Mouse (Mus musculus) liver, postnatal 0 days (tissue): ENCODE measurements around the gene Ctsh. TPM values are rescaled to one million over a fixed set of nuclear protein-coding genes. Genes with fewer than 3 reads are reported as not detected.

Experiments
- ATAC-seq: fragments of 200-750 bp; cut with Nextera tagmentation; 2 replicates; pipeline ENCODE4 v1.8.0; 2017; ENCODE audit warnings: mild to moderate bottlenecking, moderate library complexity
- DNase-seq: peaks from one replicate; pipeline ENCODE4 v3.0.0-alpha.2; 2016
- H3K27ac ChIP-seq: fragments of 300-500 bp; sonication (generic); 2 replicates; pipeline ENCODE4 v1.5.1; 2014; ENCODE audit warnings: antibody characterized with exemption, moderate library complexity, mild to moderate bottlenecking, low read depth
- H3K27me3 ChIP-seq: fragments of 300-500 bp; sonication (generic); 2 replicates; pipeline ENCODE4 v1.6.1; 2014; ENCODE audit warnings: low read length, control low read depth, mixed read lengths; ENCODE audit not compliant: insufficient read depth
- H3K36me3 ChIP-seq: fragments of 300-500 bp; sonication (generic); replicated peaks from 2 replicates; pipeline ENCODE4 v1.6.1; 2014; ENCODE audit warnings: mild to moderate bottlenecking, control low read depth, low read length, moderate library complexity, mixed read lengths; ENCODE audit not compliant: insufficient read depth
- H3K4me1 ChIP-seq: fragments of 300-500 bp; sonication (generic); 2 replicates; pipeline ENCODE4 v1.6.1; 2014; ENCODE audit warnings: antibody characterized with exemption, mild to moderate bottlenecking, control low read depth; ENCODE audit not compliant: insufficient read depth
- H3K4me2 ChIP-seq: fragments of 300-500 bp; sonication (generic); 2 replicates; pipeline ENCODE4 v1.6.1; 2014; ENCODE audit warnings: low read depth, mild to moderate bottlenecking, low read length, moderate library complexity, mixed read lengths
- H3K4me3 ChIP-seq: fragments of 300-500 bp; sonication (generic); 2 replicates; pipeline ENCODE4 v1.5.1; 2014; ENCODE audit warnings: low read depth, low read length
- H3K9ac ChIP-seq: fragments of 300-500 bp; sonication (generic); replicated peaks from 2 replicates; pipeline ENCODE4 v1.6.1; 2014; ENCODE audit warnings: mild to moderate bottlenecking, moderate library complexity
- H3K9me3 ChIP-seq: fragments of 300-500 bp; sonication (generic); 2 replicates; pipeline ENCODE4 v1.6.1; 2016; ENCODE audit warnings: mild to moderate bottlenecking, control low read depth, low read length, mixed read lengths
- CTCF ChIP-seq: sonication (generic); IDR thresholded peaks from 2 replicates; pipeline ENCODE4 v1.5.1; 2016; ENCODE audit warnings: antibody characterized with exemption, low read depth
- EP300 ChIP-seq: IDR thresholded peaks from 2 replicates; pipeline ENCODE4 v1.6.1; 2016; ENCODE audit warnings: antibody characterized with exemption, low read depth, mild to moderate bottlenecking
- WGBS: fragments of 180-500 bp; shearing (Covaris S2); extraction: QIAGEN DNeasy Blood & Tissue Kit; methylation state at CpG from one replicate; pipeline ENCODE4 v1.1.7; 2014; ENCODE audit not compliant: insufficient replicate concordance; 5-methylcytosine and 5-hydroxymethylcytosine counted together
- polyA plus RNA-seq: library from polyadenylated mRNA; unstranded; fragments of >200 nt; fragmentation: Nextera tagmentation; extraction: Ambion mirVana; gene quantifications from 2 replicates; pipeline ENCODE4 v1.2.1, GENCODE M21; 2015

The Ctsh gene
- polyA plus RNA-seq, 1 experiment from 2014 or later, result 328 TPM

GRCm38 (mm10) chr9:90082992-90083391 is 29.0 kb downstream of the Ctsh start:
- DNase-seq (no peak), ATAC-seq (no peak)
- Histone ChIP-seq H3K9me3 (no peaks in the 10 kb centered on the region), H3K36me3 (no peaks in the 10 kb centered on the region), H3K4me1 (no peaks in the 10 kb centered on the region), H3K27me3 (no peaks in the 10 kb centered on the region), H3K9ac (no peak overlapping the region), H3K4me3 (no peak overlapping the region), H3K4me2 (no peak overlapping the region), H3K27ac (no peak overlapping the region)
- TF ChIP-seq EP300 (no peak), CTCF (no peak)
- 77% methylated on average over 1 of the region's 1 CpGs for WGBS

GRCm38 (mm10) chr9:90084152-90084551 is 30.2 kb downstream of the Ctsh start:
- H3K27me3 ChIP-seq, result no peaks in the 10 kb centered on the region
- no peaks in the 10 kb centered on the region for H3K9me3 ChIP-seq
- TF ChIP-seq EP300 (no peak), CTCF (no peak)
- peaks cover 7% of the 10 kb centered on the region; the same call in 1 of the 2 replicates for H3K36me3 ChIP-seq
- ATAC-seq, result no peak
- no peak overlapping the region for H3K4me2 ChIP-seq
- no peak overlapping the region for H3K9ac ChIP-seq
- DNase-seq, result no peak
- no peaks in the 10 kb centered on the region for H3K4me1 ChIP-seq
- WGBS, result 82% methylated on average over 3 of the region's 3 CpGs
- no peak overlapping the region for H3K27ac ChIP-seq
- H3K4me3 ChIP-seq, result no peak overlapping the region

- H3K9me3 ChIP-seq, result no peaks in the 10 kb centered on the region
- no peak overlapping the region for H3K27ac ChIP-seq
- WGBS, result 69% methylated on average over 8 of the region's 8 CpGs
- no peak overlapping the region for H3K4me2 ChIP-seq
- H3K27me3 ChIP-seq, result no peaks in the 10 kb centered on the region
- TF ChIP-seq EP300 (no peak), CTCF (no peak)
- peaks cover 14% of the 10 kb centered on the region for H3K36me3 ChIP-seq
- no peak for ATAC-seq
- H3K4me3 ChIP-seq, result no peak overlapping the region
- no peaks in the 10 kb centered on the region for H3K4me1 ChIP-seq
- no peak for DNase-seq
- no peak overlapping the region for H3K9ac ChIP-seq
These were observed 31.0 kb downstream of the Ctsh start for GRCm38 (mm10) chr9:90084766-90085468.

- 75% methylated on average over 2 of the region's 2 CpGs for WGBS
- Histone ChIP-seq H3K27ac (no peak overlapping the region), H3K9me3 (no peaks in the 10 kb centered on the region), H3K4me1 (no peaks in the 10 kb centered on the region), H3K9ac (no peak overlapping the region), H3K27me3 (no peaks in the 10 kb centered on the region), H3K4me3 (no peak overlapping the region), H3K4me2 (no peak overlapping the region), H3K36me3 (peaks cover 39% of the 10 kb centered on the region)
- TF ChIP-seq EP300 (no peak), CTCF (no peak)
- DNase-seq, result no peak
- no peak; the same call in 1 of the 2 replicates for ATAC-seq
These were observed 34.0 kb downstream of the Ctsh start for GRCm38 (mm10) chr9:90087906-90088485.

GRCm38 (mm10) chr9:90089339-90090104 is 35.6 kb downstream of the Ctsh start:
- H3K4me2 ChIP-seq, result no peak overlapping the region
- WGBS, result 92% methylated on average over 6 of the region's 6 CpGs
- no peak overlapping the region for H3K4me3 ChIP-seq
- DNase-seq (no peak), ATAC-seq (no peak)
- no peak overlapping the region for H3K9ac ChIP-seq
- H3K9me3 ChIP-seq, result no peaks in the 10 kb centered on the region
- no peaks in the 10 kb centered on the region for H3K27me3 ChIP-seq
- H3K27ac ChIP-seq, result no peak overlapping the region
- TF ChIP-seq CTCF (no peak), EP300 (no peak)
- peaks cover 51% of the 10 kb centered on the region for H3K36me3 ChIP-seq
- H3K4me1 ChIP-seq, result no peaks in the 10 kb centered on the region

- TF ChIP-seq CTCF, result peak; percentile 41
- TF ChIP-seq EP300, result no peak
- Histone ChIP-seq H3K4me1 (no peaks in the 10 kb centered on the region), H3K9me3 (no peaks in the 10 kb centered on the region), H3K27me3 (no peaks in the 10 kb centered on the region), H3K36me3 (peaks cover 86% of the 10 kb centered on the region), H3K27ac (no peak overlapping the region), H3K4me3 (no peak overlapping the region), H3K9ac (no peak overlapping the region), H3K4me2 (no peak overlapping the region)
- DNase-seq, result no peak
- WGBS, result 86% methylated on average over 5 of the region's 5 CpGs
- no peak for ATAC-seq
These were observed 45.0 kb downstream of the Ctsh start for GRCm38 (mm10) chr9:90098934-90099333.
